Mouse (Mus musculus): ENCODE measurements around the gene Syf2. TPM values are rescaled to one million over a fixed set of nuclear protein-coding genes. Genes with fewer than 3 reads are reported as not detected.
"Not testable (repeated sequence)": the region's sequence is repeated elsewhere in the genome, so short reads cannot be mapped to it uniquely, and the experiment has no call there.

Syf2 gene
- 97.3 and 97.6 TPM in 2 replicates for polyA plus RNA-seq (2012; ENCODE audit: insufficient read depth, insufficient read length, missing spikeins)

- peak within 1 kb of the TSS; percentile 71 for H3K27ac ChIP-seq (ENCODE audit: insufficient read depth, low read depth, low read length)
- TF ChIP-seq CTCF (IDR thresholded peaks at IDR 0.05; ENCODE audit: low read depth, low read length) = no peak
- TF ChIP-seq POLR2A (IDR thresholded peaks at IDR 0.05; ENCODE audit: borderline replicate concordance, low read depth, low read length) = peak; percentile 36; the same call in 1 of the 2 replicates
- peaks cover 6% of the 10 kb centered on the region for H3K4me1 ChIP-seq (ENCODE audit: control insufficient read depth, insufficient read depth, low read length)
- H3K4me3 ChIP-seq (ENCODE audit: insufficient read depth, low read length) = peak within 1 kb of the TSS; percentile 98
Observed at GRCm38 (mm10) chr4:134930684-134931481, at the start of gene Syf2. TSS of gene Syf2 (plus strand) at chr4:134930898.

DNA sequence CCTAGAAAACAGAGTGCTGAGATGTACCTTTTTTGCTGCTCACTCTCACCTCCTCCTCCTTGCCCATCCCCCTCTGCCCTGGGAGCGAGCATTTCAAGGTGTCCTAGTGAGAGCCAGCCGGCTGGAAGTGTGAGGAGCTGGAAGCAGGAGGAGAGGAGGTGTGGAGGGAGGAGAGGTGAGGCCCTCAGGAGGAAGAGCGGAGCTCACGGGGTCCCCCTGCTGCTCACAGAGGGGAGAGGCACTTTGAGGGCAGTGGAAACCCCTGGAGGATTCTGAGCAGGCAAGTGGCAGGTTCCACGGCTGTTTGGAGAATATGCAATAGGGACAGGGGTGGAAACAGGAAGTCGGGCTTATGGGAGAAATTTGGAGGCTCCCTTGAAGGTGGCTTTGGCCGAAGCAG is 47.4 kb upstream of the Syf2 start:
- TF ChIP-seq POLR2A (IDR thresholded peaks at IDR 0.05; ENCODE audit: borderline replicate concordance, low read depth, low read length) (no peak), CTCF (IDR thresholded peaks at IDR 0.05; ENCODE audit: low read depth, low read length) (peak; percentile 38)
- Histone ChIP-seq H3K27ac (ENCODE audit: insufficient read depth, low read depth, low read length) (peak overlapping the region; percentile 14; the same call in 1 of the 2 replicates), H3K4me1 (ENCODE audit: control insufficient read depth, insufficient read depth, low read length) (peaks cover 19% of the 10 kb centered on the region)

DNA sequence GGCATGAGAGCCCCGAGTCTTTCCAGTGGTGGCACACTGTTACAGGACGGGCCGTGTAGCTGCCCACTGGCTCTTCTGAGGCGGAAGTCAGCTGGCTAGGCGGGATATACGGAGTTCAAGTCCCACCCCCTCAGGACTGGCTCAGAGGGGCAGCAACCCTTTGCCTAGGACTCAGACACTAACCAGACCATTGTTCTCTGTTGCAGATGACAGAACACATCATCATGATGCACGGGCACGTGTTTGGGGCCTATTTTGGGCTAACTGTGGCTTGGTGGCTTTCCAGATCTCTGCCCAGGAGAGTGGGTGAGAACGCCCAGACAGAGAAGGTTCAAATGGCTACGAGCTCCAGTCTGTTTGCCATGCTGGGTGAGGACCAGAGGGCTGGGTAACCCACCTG is 46.9 kb upstream of the Syf2 start:
- peaks cover 19% of the 10 kb centered on the region for H3K4me1 ChIP-seq (ENCODE audit: control insufficient read depth, insufficient read depth, low read length)
- H3K27ac ChIP-seq (ENCODE audit: insufficient read depth, low read depth, low read length) = peak overlapping the region; percentile 14; the same call in 1 of the 2 replicates
- H3K4me3 ChIP-seq (ENCODE audit: insufficient read depth, low read length) = no peak overlapping the region
- TF ChIP-seq POLR2A (IDR thresholded peaks at IDR 0.05; ENCODE audit: borderline replicate concordance, low read depth, low read length) = no peak
- TF ChIP-seq CTCF (IDR thresholded peaks at IDR 0.05; ENCODE audit: low read depth, low read length) = no peak

More for the DNA sequence above, 47.4 kb upstream of the Syf2 start:
- H3K4me3 ChIP-seq (ENCODE audit: insufficient read depth, low read length) = no peak overlapping the region

GRCm38 (mm10) chr4:134884364-134884763 is 46.3 kb upstream of the Syf2 start:
- Histone ChIP-seq H3K27ac (ENCODE audit: insufficient read depth, low read depth, low read length) (no peak overlapping the region), H3K4me1 (ENCODE audit: control insufficient read depth, insufficient read depth, low read length) (peaks cover 19% of the 10 kb centered on the region), H3K4me3 (ENCODE audit: insufficient read depth, low read length) (no peak overlapping the region)
- TF ChIP-seq CTCF (IDR thresholded peaks at IDR 0.05; ENCODE audit: low read depth, low read length) (no peak), POLR2A (IDR thresholded peaks at IDR 0.05; ENCODE audit: borderline replicate concordance, low read depth, low read length) (no peak)

DNA sequence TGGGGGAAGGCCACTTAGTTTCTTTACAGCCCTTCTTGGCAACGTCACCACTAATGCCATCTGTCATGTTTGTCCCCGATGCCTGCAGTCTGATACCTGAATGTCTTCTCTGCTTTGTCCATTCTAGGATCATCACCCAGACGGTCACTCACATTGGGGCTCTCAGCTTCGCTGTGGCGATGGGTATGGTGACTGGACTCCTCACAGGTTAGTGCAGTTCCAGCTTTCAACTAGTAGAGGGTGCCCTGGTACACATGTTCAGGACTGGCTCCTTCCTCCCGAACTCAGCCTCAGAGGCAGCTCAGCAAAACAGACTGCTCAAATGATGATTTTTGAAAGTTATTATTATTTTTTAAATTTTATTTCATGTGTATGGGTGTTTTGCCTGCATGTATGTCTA is 38.6 kb upstream of the Syf2 start:
- H3K27ac ChIP-seq (ENCODE audit: insufficient read depth, low read depth, low read length) = no peak overlapping the region
- no peak overlapping the region for H3K4me3 ChIP-seq (ENCODE audit: insufficient read depth, low read length)
- H3K4me1 ChIP-seq (ENCODE audit: control insufficient read depth, insufficient read depth, low read length) = no peaks in the 10 kb centered on the region
- TF ChIP-seq CTCF (IDR thresholded peaks at IDR 0.05; ENCODE audit: low read depth, low read length) (no peak), POLR2A (IDR thresholded peaks at IDR 0.05; ENCODE audit: borderline replicate concordance, low read depth, low read length) (no peak)

- Histone ChIP-seq H3K4me1 (ENCODE audit: control insufficient read depth, insufficient read depth, low read length) (no peaks in the 10 kb centered on the region), H3K4me3 (ENCODE audit: insufficient read depth, low read length) (no peak overlapping the region), H3K27ac (ENCODE audit: insufficient read depth, low read depth, low read length) (no peak overlapping the region)
- TF ChIP-seq CTCF (IDR thresholded peaks at IDR 0.05; ENCODE audit: low read depth, low read length) = no peak
- TF ChIP-seq POLR2A (IDR thresholded peaks at IDR 0.05; ENCODE audit: borderline replicate concordance, low read depth, low read length) = no peak
Observed at GRCm38 (mm10) chr4:134897256-134897655, 33.4 kb upstream of the Syf2 start.

DNA sequence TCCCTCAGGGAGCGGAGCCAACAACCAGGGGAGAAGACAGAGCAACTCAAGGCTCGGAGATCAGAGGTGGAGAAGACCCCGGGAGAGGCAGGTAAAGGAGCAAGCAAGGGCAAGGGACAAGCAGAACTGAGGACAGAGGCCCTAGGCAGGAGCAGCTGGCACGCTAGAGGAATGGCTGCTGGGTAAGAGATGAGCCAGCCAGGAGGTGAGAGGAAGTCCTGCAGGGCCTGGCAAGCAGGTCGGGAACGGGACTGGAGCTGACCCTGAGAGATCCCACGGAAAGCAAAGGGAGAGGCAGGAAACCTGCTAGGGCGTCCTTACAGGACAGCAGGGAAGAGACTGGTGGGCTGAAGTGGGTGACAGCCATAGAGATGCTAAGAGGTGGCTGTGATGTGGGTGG is 29.6 kb upstream of the Syf2 start:
- H3K27ac ChIP-seq (ENCODE audit: insufficient read depth, low read depth, low read length) = no peak overlapping the region
- no peak overlapping the region for H3K4me3 ChIP-seq (ENCODE audit: insufficient read depth, low read length)
- TF ChIP-seq CTCF (IDR thresholded peaks at IDR 0.05; ENCODE audit: low read depth, low read length) (no peak), POLR2A (IDR thresholded peaks at IDR 0.05; ENCODE audit: borderline replicate concordance, low read depth, low read length) (no peak)
- H3K4me1 ChIP-seq (ENCODE audit: control insufficient read depth, insufficient read depth, low read length) = no peaks in the 10 kb centered on the region

DNA sequence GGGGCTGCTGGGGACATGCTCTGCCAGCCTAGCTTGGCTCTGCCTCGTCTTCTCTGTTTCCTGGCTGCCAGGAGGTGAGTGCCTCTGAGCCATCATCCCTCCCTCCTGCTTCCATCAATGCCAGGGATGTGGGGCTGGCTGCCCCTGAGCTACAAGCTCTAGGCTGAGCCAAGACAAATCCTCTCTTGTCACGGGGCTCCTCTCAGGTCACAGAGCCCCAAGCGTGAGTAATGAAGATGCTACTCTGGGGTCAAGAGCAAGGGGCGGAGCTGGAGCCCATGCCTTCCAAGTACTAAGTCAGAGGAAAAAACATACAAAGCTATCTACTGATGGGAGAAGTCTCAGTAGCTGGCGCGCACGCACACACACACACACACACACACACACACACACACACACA is 27.7 kb upstream of the Syf2 start:
- Histone ChIP-seq H3K4me3 (ENCODE audit: insufficient read depth, low read length) (no peak overlapping the region), H3K4me1 (ENCODE audit: control insufficient read depth, insufficient read depth, low read length) (no peaks in the 10 kb centered on the region), H3K27ac (ENCODE audit: insufficient read depth, low read depth, low read length) (no peak overlapping the region)
- TF ChIP-seq POLR2A (IDR thresholded peaks at IDR 0.05; ENCODE audit: borderline replicate concordance, low read depth, low read length) (no peak), CTCF (IDR thresholded peaks at IDR 0.05; ENCODE audit: low read depth, low read length) (no peak)

- H3K4me3 ChIP-seq (ENCODE audit: insufficient read depth, low read length); H3K27ac ChIP-seq (ENCODE audit: insufficient read depth, low read depth, low read length): not testable (repeated sequence)
- peaks cover 17% of the 10 kb centered on the region for H3K4me1 ChIP-seq (ENCODE audit: control insufficient read depth, insufficient read depth, low read length)
Observed at GRCm38 (mm10) chr4:134911406-134911805, 19.3 kb upstream of the Syf2 start.

GRCm38 (mm10) chr4:134913413-134913812 is 17.3 kb upstream of the Syf2 start:
- H3K27ac ChIP-seq (ENCODE audit: insufficient read depth, low read depth, low read length) = no peak overlapping the region
- H3K4me3 ChIP-seq (ENCODE audit: insufficient read depth, low read length) = peak overlapping the region; percentile 23
- H3K4me1 ChIP-seq (ENCODE audit: control insufficient read depth, insufficient read depth, low read length) = peaks cover 33% of the 10 kb centered on the region
- TF ChIP-seq CTCF (IDR thresholded peaks at IDR 0.05; ENCODE audit: low read depth, low read length) (peak; percentile 81), POLR2A (IDR thresholded peaks at IDR 0.05; ENCODE audit: borderline replicate concordance, low read depth, low read length) (no peak)
